Mouse (Mus musculus) natural killer cell, adult 2 months (primary cell): ENCODE measurements around the gene Pacsin2.

Experiments
- DNase-seq, 2 experiments: peaks; one replicate each; pipeline ENCODE4 v3.0.0; 2022; ENCODE audit warnings: low spot score in 2 of 2

The Pacsin2 gene

DNA sequence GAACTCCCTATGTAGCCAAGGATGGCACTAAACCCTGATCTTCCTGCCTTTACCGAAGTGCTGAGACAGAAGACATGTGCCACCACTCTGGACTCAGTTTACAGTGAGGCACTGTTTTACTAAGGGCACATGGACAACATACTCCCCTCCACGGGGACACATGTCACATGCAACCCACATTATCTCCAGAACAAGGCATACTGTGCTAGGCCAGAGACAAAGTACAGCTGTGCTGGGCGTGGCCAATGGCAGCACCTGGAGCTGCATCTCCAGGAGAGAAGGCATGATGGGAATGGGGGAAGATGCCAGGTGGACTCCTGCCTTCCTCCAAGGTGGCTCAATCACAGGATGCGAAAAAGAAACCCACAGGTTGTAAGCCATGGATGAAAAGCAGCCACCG, 135.5 kb downstream of the Pacsin2 start:
- DNase-seq: no peak
